Mouse (Mus musculus) T-cell, adult 66 days (primary cell): ENCODE results near the gene Aox1. TPM values are rescaled to one million over a fixed set of nuclear protein-coding genes. Genes with fewer than 3 reads are reported as not detected.

Source experiments
- total RNA-seq, 2 experiments: library from RNA; stranded (reverse); gene quantifications; 3 replicates in 1 of 2; 4 replicates in 1 of 2; pipeline ENCODE4 v1.2.4; 2023

Gene Aox1
- not detected for total RNA-seq

GRCm38 (mm10) chr1:58029636-58030117, at the start of gene Aox1:
TSS of gene Aox1 (plus strand) at chr1:58029931.

GRCm38 (mm10) chr1:57995432-57996132, 34.1 kb upstream of the Aox1 start, which contains the start of gene Sgo2a:
TSS of gene Sgo2a (plus strand) at chr1:57995971.

GRCm38 (mm10) chr1:58018856-58019255, 10.9 kb upstream of the Aox1 start, which contains the start of gene Kctd18:
TSS of gene Kctd18 (minus strand) at chr1:58018956.

GRCm38 (mm10) chr1:58112880-58113279, 83.1 kb downstream of the Aox1 start, which contains the start of gene Aox3:
TSS of gene Aox3 (plus strand) at chr1:58113130.

Other genes with a start within 250 kb of the Aox1 start
- 1 to 10 TPM; 1.1 to 1.2 TPM for gene Sgo2a, start 34.0 kb upstream of the Aox1 start, total RNA-seq
- gene Kctd18, start 11.0 kb upstream of the Aox1 start, total RNA-seq, result 10 to 100 TPM; 51.9 to 57.9 TPM
- not detected for gene Aox3, start 83.2 kb downstream of the Aox1 start, total RNA-seq
- gene Aox4, start 180.5 kb downstream of the Aox1 start, total RNA-seq, result not detected
- under 1 TPM; 0.12 to 0.23 TPM for gene Aox2, start 248.4 kb downstream of the Aox1 start, total RNA-seq